Mouse (Mus musculus) MEL (cell line): ENCODE data around the gene Strc. TPM values are rescaled to one million over a fixed set of nuclear protein-coding genes. Genes with fewer than 3 reads are reported as not detected.

Experiments used
- DNase-seq: peaks from one replicate; pipeline ENCODE4 v3.0.0; 2011; ENCODE audit warnings: low read depth, low spot score
- H3K27ac ChIP-seq: 2 replicates; pipeline ENCODE4 v1.5.1; 2012; ENCODE audit warnings: low read depth, mild to moderate bottlenecking, control low read depth, low read length, moderate library complexity; ENCODE audit not compliant: control insufficient read depth
- H3K27me3 ChIP-seq, 2 experiments: fragments of 150-350 bp in 1 of 2; sonication (generic) in 1 of 2; 2 replicates each; pipeline ENCODE4 v1.6.1; 2012; ENCODE audit warnings: low read length in 2 of 2, mild to moderate bottlenecking in 2 of 2, improper control_type of control experiment in 1 of 2, moderate library complexity in 1 of 2; ENCODE audit not compliant: insufficient read depth in 2 of 2, control insufficient read depth in 1 of 2
- H3K36me3 ChIP-seq, 2 experiments: 2 replicates each; pipeline ENCODE4 v1.6.1; 2012 to 2014; ENCODE audit warnings: low read length in 2 of 2, improper control_type of control experiment in 1 of 2, inconsistent platforms in 1 of 2, mild to moderate bottlenecking in 1 of 2; ENCODE audit not compliant: insufficient read depth in 2 of 2, control insufficient read depth in 1 of 2
- H3K4me1 ChIP-seq, 2 experiments: fragments of 150-350 bp in 1 of 2; sonication (generic) in 1 of 2; 2 replicates each; pipeline ENCODE4 v1.6.1; 2012; ENCODE audit warnings: low read length in 2 of 2, improper control_type of control experiment in 1 of 2, mild to moderate bottlenecking in 1 of 2; ENCODE audit not compliant: insufficient read depth in 2 of 2, control insufficient read depth in 1 of 2
- H3K4me3 ChIP-seq, 2 experiments: fragments of 150-350 bp in 1 of 2; sonication (generic) in 1 of 2; 2 replicates each; pipeline ENCODE4 v1.5.1; 2012; ENCODE audit warnings: low read depth in 2 of 2, low read length in 2 of 2, mild to moderate bottlenecking in 2 of 2, moderate library complexity in 2 of 2, control low read depth in 1 of 2, improper control_type of control experiment in 1 of 2; ENCODE audit not compliant: control insufficient read depth in 1 of 2, insufficient read depth in 1 of 2
- H3K79me2 ChIP-seq: 2 replicates; pipeline ENCODE4 v1.6.1; 2012; ENCODE audit warnings: mild to moderate bottlenecking, low read length, moderate library complexity; ENCODE audit not compliant: control insufficient read depth, poor library complexity, insufficient read depth
- H3K9ac ChIP-seq: 2 replicates; pipeline ENCODE4 v1.6.1; 2012; ENCODE audit warnings: low read depth, mild to moderate bottlenecking, control low read depth, low read length, moderate library complexity; ENCODE audit not compliant: control insufficient read depth, poor library complexity, severe bottlenecking
- H3K9me3 ChIP-seq: fragments of 150-350 bp; sonication (generic); replicated peaks from 2 replicates; pipeline ENCODE4 v1.6.1; 2012; ENCODE audit warnings: mild to moderate bottlenecking, low read length, improper control_type of control experiment, moderate library complexity; ENCODE audit not compliant: insufficient read depth
- BHLHE40 ChIP-seq: IDR thresholded peaks from 2 replicates; pipeline ENCODE4 v1.6.1; 2012; ENCODE audit warnings: low read depth, mild to moderate bottlenecking, inconsistent platforms, low read length, improper control_type of control experiment, borderline replicate concordance
- CHD1 ChIP-seq: IDR thresholded peaks from 2 replicates; pipeline ENCODE4 v1.6.1; 2012; ENCODE audit warnings: low read depth, mild to moderate bottlenecking, inconsistent platforms, low read length, improper control_type of control experiment
- CTCF ChIP-seq, 3 experiments: IDR thresholded peaks in 2 of 3; conservative IDR thresholded peaks in 1 of 3; 2 replicates each; pipeline ENCODE4 v1.5.1; 2011 to 2012; ENCODE audit warnings: low read length in 3 of 3, low read depth in 2 of 3, mild to moderate bottlenecking in 2 of 3, improper control_type of control experiment in 1 of 3, inconsistent platforms in 1 of 3, mixed read lengths in 1 of 3, moderate library complexity in 1 of 3; ENCODE audit not compliant: control insufficient read depth in 1 of 3, insufficient read depth in 1 of 3, poor library complexity in 1 of 3, severe bottlenecking in 1 of 3
- E2F4 ChIP-seq: IDR thresholded peaks from 2 replicates; pipeline ENCODE4 v1.6.1; 2011; ENCODE audit warnings: low read depth, low read length, improper control_type of control experiment, borderline replicate concordance
- ELF1 ChIP-seq: IDR thresholded peaks from 2 replicates; pipeline ENCODE4 v1.6.1; 2014; ENCODE audit warnings: low read depth, mild to moderate bottlenecking, inconsistent platforms, low read length, improper control_type of control experiment, moderate library complexity
- HCFC1 ChIP-seq: IDR thresholded peaks from 2 replicates; pipeline ENCODE4 v1.6.1; 2012; ENCODE audit warnings: low read depth, mild to moderate bottlenecking, inconsistent platforms, low read length, improper control_type of control experiment, moderate library complexity
- JUND ChIP-seq: IDR thresholded peaks from 2 replicates; pipeline ENCODE4 v1.6.1; 2011; ENCODE audit warnings: low read depth, mild to moderate bottlenecking, improper control_type of control experiment, low read length
- MAX ChIP-seq: IDR thresholded peaks from 2 replicates; pipeline ENCODE4 v1.6.1; 2011; ENCODE audit warnings: low read length, improper control_type of control experiment
- MAZ ChIP-seq: IDR thresholded peaks from 2 replicates; pipeline ENCODE4 v1.6.1; 2012; ENCODE audit warnings: low read depth, mild to moderate bottlenecking, inconsistent platforms, low read length, improper control_type of control experiment
- MEF2A ChIP-seq: IDR thresholded peaks from 2 replicates; pipeline ENCODE4 v1.6.1; 2014; ENCODE audit warnings: low read depth, mild to moderate bottlenecking, inconsistent platforms, low read length, improper control_type of control experiment; ENCODE audit not compliant: poor library complexity, insufficient replicate concordance, severe bottlenecking; ENCODE audit errors: extremely low read depth
- POLR2A ChIP-seq, 2 experiments: IDR thresholded peaks; 2 replicates each; pipeline ENCODE4 v1.6.1; 2011 to 2012; ENCODE audit warnings: low read length in 2 of 2, mild to moderate bottlenecking in 2 of 2, control low read depth in 1 of 2, improper control_type of control experiment in 1 of 2, low read depth in 1 of 2, moderate library complexity in 1 of 2; ENCODE audit not compliant: control insufficient read depth in 1 of 2, insufficient read depth in 1 of 2, poor library complexity in 1 of 2
- RAD21 ChIP-seq: IDR thresholded peaks from 2 replicates; pipeline ENCODE4 v1.6.1; 2011; ENCODE audit warnings: mild to moderate bottlenecking, low read depth, low read length, improper control_type of control experiment
- RCOR1 ChIP-seq: IDR thresholded peaks from 2 replicates; pipeline ENCODE4 v1.6.1; 2012; ENCODE audit warnings: low read depth, mild to moderate bottlenecking, inconsistent platforms, low read length, improper control_type of control experiment
- SMC3 ChIP-seq: IDR thresholded peaks from 2 replicates; pipeline ENCODE4 v1.6.1; 2011; ENCODE audit warnings: low read depth, low read length, improper control_type of control experiment
- TBP ChIP-seq: IDR thresholded peaks from 2 replicates; pipeline ENCODE4 v1.8.0; 2011; ENCODE audit warnings: low read depth, low read length, improper control_type of control experiment
- TCF12 ChIP-seq: IDR thresholded peaks from 2 replicates; pipeline ENCODE4 v1.6.1; 2014; ENCODE audit warnings: low read depth, mild to moderate bottlenecking, inconsistent platforms, low read length, improper control_type of control experiment, moderate library complexity
- UBTF ChIP-seq: IDR thresholded peaks from 2 replicates; pipeline ENCODE4 v1.6.1; 2012; ENCODE audit warnings: low read depth, mild to moderate bottlenecking, inconsistent platforms, low read length, improper control_type of control experiment, moderate library complexity, borderline replicate concordance; ENCODE audit not compliant: insufficient read depth
- USF2 ChIP-seq, 2 experiments: IDR thresholded peaks; 2 replicates each; pipeline ENCODE4 v1.6.1; 2011 to 2012; ENCODE audit warnings: improper control_type of control experiment in 2 of 2, low read length in 2 of 2, borderline replicate concordance in 1 of 2, inconsistent platforms in 1 of 2, low read depth in 1 of 2, mild to moderate bottlenecking in 1 of 2; ENCODE audit not compliant: insufficient read depth in 1 of 2
- ZC3H11A ChIP-seq: IDR thresholded peaks from 2 replicates; pipeline ENCODE4 v1.6.1; 2012; ENCODE audit warnings: low read depth, mild to moderate bottlenecking, inconsistent platforms, low read length, improper control_type of control experiment
- ZMIZ1 ChIP-seq: IDR thresholded peaks from 2 replicates; pipeline ENCODE4 v1.6.1; 2012; ENCODE audit warnings: low read depth, mild to moderate bottlenecking, inconsistent platforms, low read length, improper control_type of control experiment, moderate library complexity
- ZNF384 ChIP-seq: IDR thresholded peaks from 2 replicates; pipeline ENCODE4 v1.6.1; 2012; ENCODE audit warnings: low read depth, mild to moderate bottlenecking, inconsistent platforms, low read length, improper control_type of control experiment
- polyA plus RNA-seq, 2 experiments: library from polyadenylated mRNA; stranded (reverse) in 1 of 2; unstranded in 1 of 2; fragments of >175 nt in 1 of 2; fragments of >200 nt in 1 of 2; gene quantifications; 2 replicates each; pipeline versions ENCODE4 v1.2.1 to v1.2.4; 2012; ENCODE audit warnings: low replicate concordance in 2 of 2, low read depth in 1 of 2; ENCODE audit not compliant: insufficient read length in 2 of 2, insufficient read depth in 1 of 2, missing spikeins in 1 of 2
- total RNA-seq: library from RNA; depleted of rRNA; stranded (reverse); fragments of 300-350 nt; gene quantifications from 2 replicates; pipeline ENCODE4 v1.2.3, GENCODE M21; 2012

The Strc gene
- total and polyA plus RNA-seq, 3 experiments = not detected

DNA sequence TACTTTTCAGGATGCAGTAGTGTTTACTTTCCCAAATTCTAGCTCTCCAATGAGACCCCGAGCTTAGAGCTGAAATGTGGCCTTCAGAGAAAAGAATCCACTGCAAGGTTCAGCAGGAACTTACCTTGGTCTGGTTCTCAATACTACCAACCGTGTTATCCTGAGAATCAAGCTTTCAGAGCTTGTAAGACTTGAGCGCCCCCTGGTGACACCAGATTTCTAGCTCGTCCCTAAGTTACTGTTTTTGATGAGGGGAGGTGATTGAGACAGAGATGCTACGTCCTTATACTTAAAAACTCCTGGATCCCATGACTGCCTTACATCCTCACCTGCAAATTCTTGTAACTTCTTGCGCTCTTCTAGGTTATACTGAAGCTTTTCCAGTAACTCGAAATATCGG lies 9.7 kb upstream of the Strc start:
- H3K9me3 ChIP-seq = no peaks in the 10 kb centered on the region
- no peak overlapping the region for H3K27ac ChIP-seq
- H3K79me2 ChIP-seq = no peaks in the 10 kb centered on the region
- H3K27me3 ChIP-seq = no peaks in the 10 kb centered on the region
- H3K9ac ChIP-seq = no peak overlapping the region
- no peaks in the 10 kb centered on the region for H3K4me1 ChIP-seq
- no peaks in the 10 kb centered on the region for H3K36me3 ChIP-seq
- no peak overlapping the region for H3K4me3 ChIP-seq
- peak; percentile 87 for DNase-seq
- TF ChIP-seq TCF12 (no peak), RAD21 (peak; percentile 76), ZC3H11A (peak; percentile 47), TBP (no peak), HCFC1 (no peak), CTCF (IDR thresholded peaks at IDR 0.05 in 2 of 3, conservative IDR thresholded peaks at IDR 0.05 in 1 of 3; ENCODE audit: control insufficient read depth in 1 of 3, insufficient read depth in 1 of 3, low read depth in 2 of 3, low read length in 3 of 3, poor library complexity in 1 of 3, severe bottlenecking in 1 of 3) (peak; percentile 60 to 84 (median 76)), CHD1 (no peak), SMC3 (peak; percentile 68)

DNA sequence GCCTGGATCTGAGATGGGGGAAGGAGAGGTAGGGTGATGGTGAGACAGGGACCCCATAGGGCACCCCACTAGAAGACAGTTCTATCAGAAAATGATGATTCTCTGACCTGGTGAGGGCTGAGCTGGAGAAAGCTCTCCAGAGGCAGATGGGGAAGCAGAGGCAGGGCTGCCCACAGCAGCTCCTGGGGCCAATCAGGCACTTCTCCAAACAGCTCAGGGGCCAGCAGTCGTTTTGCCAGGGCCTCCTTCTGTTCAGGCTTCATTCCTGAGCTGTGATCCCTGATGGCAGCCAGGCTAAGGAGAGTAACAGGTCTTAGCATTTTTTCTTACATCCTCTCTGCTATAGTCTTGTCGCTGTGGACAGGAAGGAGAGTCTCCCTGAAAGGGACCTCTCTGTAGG lies 12.2 kb downstream of the Strc start:
- DNase-seq = no peak
- Histone ChIP-seq H3K4me1 (no peaks in the 10 kb centered on the region), H3K79me2 (no peaks in the 10 kb centered on the region), H3K27ac (no peak overlapping the region), H3K4me3 (no peak overlapping the region), H3K36me3 (no peaks in the 10 kb centered on the region), H3K9ac (no peak overlapping the region), H3K27me3 (peaks cover 2 to 4% of the 10 kb centered on the region in 2 experiments), H3K9me3 (no peaks in the 10 kb centered on the region)
- TF ChIP-seq UBTF (no peak), POLR2A (IDR thresholded peaks at IDR 0.05; ENCODE audit: control insufficient read depth in 1 of 2, insufficient read depth in 1 of 2, low read depth in 1 of 2, low read length in 2 of 2, poor library complexity in 1 of 2) (no peak), MAX (no peak), ZNF384 (no peak), E2F4 (no peak), ZMIZ1 (no peak), HCFC1 (no peak), USF2 (IDR thresholded peaks at IDR 0.05; ENCODE audit: borderline replicate concordance in 1 of 2, insufficient read depth in 1 of 2, low read depth in 1 of 2, low read length in 2 of 2) (no peak), ELF1 (no peak)

- H3K36me3 ChIP-seq = no peaks in the 10 kb centered on the region
- no peaks in the 10 kb centered on the region for H3K9me3 ChIP-seq
- no peak overlapping the region for H3K4me3 ChIP-seq
- TF ChIP-seq MAZ = no peak
- no peak for TF ChIP-seq RCOR1
- no peak for TF ChIP-seq MEF2A
- TF ChIP-seq ZMIZ1 = no peak
- no peak for TF ChIP-seq JUND
- TF ChIP-seq BHLHE40 = no peak
- TF ChIP-seq, all 39 proteins: peak for 0
- Histone ChIP-seq H3K27ac (no peak overlapping the region), H3K4me1 (no peaks in the 10 kb centered on the region), H3K9ac (no peak overlapping the region), H3K27me3 (peaks cover 2 to 6% of the 10 kb centered on the region in 2 experiments), H3K79me2 (no peaks in the 10 kb centered on the region)
- no peak for DNase-seq
Observed at GRCm38 (mm10) chr2:121372266-121372665, 14.7 kb downstream of the Strc start.
